Mouse (Mus musculus) midbrain, embryonic 14.5 days (tissue): Measurements from ENCODE around the gene Nbea. TPM values are rescaled to one million over a fixed set of nuclear protein-coding genes. Genes with fewer than 3 reads are reported as not detected.
A peak's percentile ranks its signal among the peaks of the same experiment; 100 is the strongest.

Source experiments
- ATAC-seq: fragments of 200-750 bp; cut with Nextera tagmentation; 2 replicates; pipeline ENCODE4 v1.8.0; 2017; ENCODE audit warnings: moderate number of reproducible peaks, moderate library complexity; ENCODE audit not compliant: low FRiP score, low TSS enrichment
- DNase-seq: peaks from one replicate; pipeline ENCODE4 v3.0.0-alpha.2; 2015
- H3K27ac ChIP-seq: fragments of 300-500 bp; sonication (generic); replicated peaks from 2 replicates; pipeline ENCODE4 v1.5.1; 2014; ENCODE audit warnings: mild to moderate bottlenecking, low read depth, low read length, moderate library complexity
- H3K27me3 ChIP-seq: fragments of 300-500 bp; sonication (generic); 2 replicates; pipeline ENCODE4 v1.6.1; 2014; ENCODE audit warnings: low read length, control low read depth, mixed read lengths; ENCODE audit not compliant: control insufficient read depth, insufficient read depth
- H3K36me3 ChIP-seq: fragments of 300-500 bp; sonication (generic); 2 replicates; pipeline ENCODE4 v1.6.1; 2014; ENCODE audit warnings: low read length, control low read depth; ENCODE audit not compliant: control insufficient read depth, insufficient read depth
- H3K4me1 ChIP-seq: fragments of 300-500 bp; sonication (generic); 2 replicates; pipeline ENCODE4 v1.6.1; 2014; ENCODE audit warnings: mild to moderate bottlenecking, antibody characterized with exemption, low read length, control low read depth; ENCODE audit not compliant: control insufficient read depth, insufficient read depth
- H3K4me2 ChIP-seq: fragments of 300-500 bp; sonication (generic); 2 replicates; pipeline ENCODE4 v1.6.1; 2014; ENCODE audit warnings: mild to moderate bottlenecking, low read length, moderate library complexity
- H3K4me3 ChIP-seq: fragments of 300-500 bp; sonication (generic); replicated peaks from 2 replicates; pipeline ENCODE4 v1.5.1; 2014; ENCODE audit warnings: low read depth, low read length
- H3K9ac ChIP-seq: fragments of 300-500 bp; sonication (generic); replicated peaks from 2 replicates; pipeline ENCODE4 v1.6.1; 2014; ENCODE audit warnings: mild to moderate bottlenecking, low read length, moderate library complexity
- H3K9me3 ChIP-seq: fragments of 300-500 bp; sonication (generic); 2 replicates; pipeline ENCODE4 v1.6.1; 2016; ENCODE audit warnings: low read length, control low read depth, mixed read lengths; ENCODE audit not compliant: control insufficient read depth
- WGBS: fragments of 180-500 bp; shearing (Covaris S2); extraction: QIAGEN DNeasy Blood & Tissue Kit; methylation state at CpG from one replicate; pipeline ENCODE4 v1.1.7; 2014; 5-methylcytosine and 5-hydroxymethylcytosine counted together
- polyA plus RNA-seq: library from polyadenylated mRNA; unstranded; fragments of >200 nt; fragmentation: Nextera tagmentation; extraction: Ambion mirVana; gene quantifications from 2 replicates; pipeline ENCODE4 v1.2.1, GENCODE M21; 2014

The Nbea gene
- polyA plus RNA-seq, 1 experiment from 2014 or later, result 106 TPM

DNA sequence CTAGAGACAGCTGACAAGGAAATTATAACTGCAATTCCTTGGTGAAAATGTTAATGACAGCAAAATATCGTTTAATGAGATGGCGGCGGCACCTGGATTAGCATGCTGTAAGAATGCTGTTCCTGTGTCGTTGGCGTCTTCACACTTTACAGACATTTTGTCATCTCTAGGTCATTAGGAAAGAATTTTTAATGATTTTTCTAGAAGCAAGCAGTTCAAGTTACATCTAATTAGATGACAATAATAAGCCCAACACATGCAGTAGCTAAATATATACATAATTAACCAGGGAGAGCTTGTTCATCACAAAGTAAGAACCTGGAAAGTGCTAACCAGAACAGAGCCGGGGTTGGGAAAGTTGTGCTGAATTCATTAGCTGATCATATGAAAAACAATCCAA, 469.2 kb downstream of the Nbea start:
- DNase-seq, result no peak

DNA sequence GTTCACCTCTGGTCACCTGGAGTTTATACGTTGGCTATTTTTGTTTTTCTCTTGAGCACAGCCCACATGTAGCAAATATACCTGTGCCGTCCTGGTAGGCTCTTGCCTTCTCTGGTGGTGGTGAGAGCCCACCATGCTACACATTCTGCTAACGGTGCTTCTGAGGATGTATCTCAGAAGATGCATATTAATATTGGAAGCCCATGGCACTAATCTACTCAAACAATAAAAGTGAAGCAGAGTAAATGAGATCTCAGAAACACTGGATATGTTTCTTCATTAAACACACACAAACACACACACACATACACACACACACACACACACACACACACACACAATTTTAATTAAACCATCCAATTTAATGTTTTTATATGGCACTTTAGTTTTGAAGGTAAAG, 469.6 kb downstream of the Nbea start:
- 83% methylated on average over 3 of the region's 3 CpGs for WGBS
- no peak for DNase-seq
- Histone ChIP-seq H3K9me3 (no peaks in the 10 kb centered on the region), H3K36me3 (peaks cover 24% of the 10 kb centered on the region), H3K27ac (0 out of 2 replicates have a peak overlapping the region, but pooled peaks have one; percentile 14), H3K4me3 (no peak overlapping the region), H3K4me2 (no peak overlapping the region), H3K4me1 (no peaks in the 10 kb centered on the region), H3K9ac (no peak overlapping the region), H3K27me3 (no peaks in the 10 kb centered on the region)
- ATAC-seq, result no peak

More for the DNA sequence above, 469.2 kb downstream of the Nbea start:
- Histone ChIP-seq H3K4me2 (no peak overlapping the region), H3K27ac (0 out of 2 replicates have a peak overlapping the region, but pooled peaks have one; percentile 14), H3K4me1 (no peaks in the 10 kb centered on the region), H3K4me3 (no peak overlapping the region), H3K36me3 (peaks cover 22% of the 10 kb centered on the region), H3K27me3 (no peaks in the 10 kb centered on the region), H3K9ac (no peak overlapping the region), H3K9me3 (no peaks in the 10 kb centered on the region)
- ATAC-seq, result no peak
- 62% methylated on average over 6 of the region's 6 CpGs for WGBS

DNA sequence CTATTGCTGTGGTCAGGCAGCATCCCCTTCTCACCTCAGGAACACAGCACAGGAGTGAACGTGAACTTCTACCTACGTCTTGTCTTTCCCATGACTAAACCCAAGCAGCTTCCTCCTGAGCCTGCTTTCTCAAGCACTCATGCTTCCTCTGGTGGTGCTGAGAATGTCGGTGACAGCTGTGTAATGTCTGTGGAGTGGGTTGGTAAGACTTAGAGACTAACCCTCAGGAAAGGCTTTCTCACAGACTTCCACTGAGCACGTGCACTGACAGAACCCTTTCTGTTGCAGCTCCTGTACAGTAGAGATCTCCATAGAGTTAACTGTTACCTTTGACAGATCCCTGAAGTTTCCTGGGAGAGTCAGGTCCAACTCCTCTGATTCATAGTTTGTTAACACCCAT, 473.2 kb downstream of the Nbea start:
- H3K9ac ChIP-seq, result no peak overlapping the region
- peaks cover 18% of the 10 kb centered on the region for H3K36me3 ChIP-seq
- no peaks in the 10 kb centered on the region for H3K27me3 ChIP-seq
- ATAC-seq (no peak), DNase-seq (no peak)
- no peak overlapping the region for H3K4me3 ChIP-seq
- no peaks in the 10 kb centered on the region for H3K4me1 ChIP-seq
- 92% methylated on average over 4 of the region's 4 CpGs for WGBS
- H3K4me2 ChIP-seq, result no peak overlapping the region
- no peak overlapping the region for H3K27ac ChIP-seq
- H3K9me3 ChIP-seq, result no peaks in the 10 kb centered on the region

DNA sequence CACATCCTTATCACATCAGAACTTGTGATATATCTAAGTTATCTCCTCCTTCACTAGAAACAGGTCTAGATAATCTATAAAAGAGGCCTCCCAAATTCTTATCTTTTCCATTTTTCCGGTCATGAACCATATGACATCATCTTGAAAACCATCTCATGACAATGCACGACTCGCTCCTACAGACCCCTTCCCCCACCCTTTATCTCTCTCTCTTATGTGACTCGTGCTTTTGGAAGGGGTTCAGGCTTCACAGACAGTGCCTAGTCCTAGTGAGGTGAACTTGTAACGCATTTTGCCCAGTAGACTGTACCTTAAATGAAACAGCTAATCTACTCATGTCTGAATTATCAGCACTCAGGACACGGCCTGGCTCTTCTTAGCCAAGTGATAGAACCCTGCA, 481.9 kb downstream of the Nbea start:
- no peak for ATAC-seq
- Histone ChIP-seq H3K4me3 (no peak overlapping the region), H3K4me2 (no peak overlapping the region), H3K27me3 (no peaks in the 10 kb centered on the region), H3K36me3 (peaks cover 5% of the 10 kb centered on the region; the same call in 1 of the 2 replicates), H3K4me1 (no peaks in the 10 kb centered on the region), H3K9ac (no peak overlapping the region), H3K27ac (no peak overlapping the region), H3K9me3 (no peaks in the 10 kb centered on the region)
- no peak for DNase-seq
- WGBS, result 88% methylated on average over 6 of the region's 6 CpGs

DNA sequence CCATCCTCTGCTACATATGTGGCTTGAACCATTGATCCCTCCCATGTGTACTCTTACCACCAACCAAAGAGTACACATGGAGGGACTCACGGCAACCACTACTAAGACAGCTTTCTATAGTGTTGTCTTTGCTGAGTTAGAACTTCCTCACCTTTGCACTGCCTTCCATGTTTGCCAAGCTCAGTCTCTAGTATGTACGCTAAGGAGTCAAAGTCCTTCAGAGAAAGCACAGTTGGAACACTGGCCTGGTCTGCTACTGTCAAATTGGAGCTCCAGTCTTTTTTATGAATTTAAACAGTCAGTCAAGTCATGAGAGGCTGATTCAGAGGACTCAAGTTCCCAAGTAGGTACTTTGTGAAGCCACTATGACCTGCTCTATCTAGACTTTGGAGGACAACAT, 486.3 kb downstream of the Nbea start:
- Histone ChIP-seq H3K9me3 (no peaks in the 10 kb centered on the region), H3K4me3 (no peak overlapping the region), H3K27ac (no peak overlapping the region), H3K27me3 (no peaks in the 10 kb centered on the region), H3K36me3 (0 out of 2 replicates have a peak, but pooled peaks cover 2% of the 10 kb centered on the region), H3K9ac (no peak overlapping the region), H3K4me2 (no peak overlapping the region), H3K4me1 (no peaks in the 10 kb centered on the region)
- 97% methylated on average over 2 of the region's 2 CpGs for WGBS
- no peak for DNase-seq
- no peak for ATAC-seq

DNA sequence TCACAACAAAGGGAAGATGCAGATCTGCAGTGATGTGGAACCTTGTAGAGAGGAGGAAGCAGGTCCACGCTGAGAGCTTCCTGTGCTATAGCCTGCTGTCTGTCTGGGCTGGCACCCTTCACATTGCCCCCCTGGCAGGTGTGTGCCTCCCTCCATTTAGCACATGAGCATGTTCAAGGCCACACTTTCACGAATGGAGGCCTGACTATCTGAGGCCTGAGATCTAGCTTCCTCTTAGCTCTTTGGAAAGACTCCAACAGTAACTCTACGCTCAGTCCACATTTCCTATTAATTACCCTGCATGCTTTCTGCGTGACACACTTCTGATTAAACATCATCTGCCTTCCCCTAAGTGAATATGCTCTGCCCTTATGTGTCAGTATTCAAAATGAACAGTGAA, 490.4 kb downstream of the Nbea start:
- ATAC-seq (no peak), DNase-seq (no peak)
- Histone ChIP-seq H3K4me1 (peaks cover 2% of the 10 kb centered on the region), H3K36me3 (0 out of 2 replicates have a peak, but pooled peaks cover 2% of the 10 kb centered on the region), H3K9ac (no peak overlapping the region), H3K4me3 (no peak overlapping the region), H3K27ac (0 out of 2 replicates have a peak overlapping the region, but pooled peaks have one; percentile 49), H3K4me2 (no peak overlapping the region), H3K9me3 (no peaks in the 10 kb centered on the region), H3K27me3 (no peaks in the 10 kb centered on the region)
- 68% methylated on average over 4 of the region's 4 CpGs for WGBS

DNA sequence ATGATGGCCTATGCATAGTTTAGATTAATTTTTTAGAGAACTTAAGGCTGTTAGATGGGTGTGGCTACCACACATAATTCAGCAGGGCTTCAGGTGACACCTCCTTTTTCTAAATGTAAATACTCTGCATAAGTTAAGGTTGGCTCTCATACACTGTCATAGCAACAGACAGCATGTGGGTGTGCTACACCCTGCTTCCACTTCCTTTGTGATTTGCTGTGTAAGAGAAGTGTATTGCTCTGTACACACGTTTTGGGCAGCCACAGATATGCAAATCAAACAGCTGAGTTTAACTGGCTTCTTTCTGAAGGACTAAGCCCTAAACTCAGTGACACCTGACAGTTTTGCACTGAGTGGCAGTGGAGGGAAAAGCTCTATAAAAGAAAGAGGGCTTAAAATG, 495.4 kb downstream of the Nbea start:
- H3K9ac ChIP-seq, result no peak overlapping the region
- H3K4me2 ChIP-seq, result no peak overlapping the region
- H3K36me3 ChIP-seq, result no peaks in the 10 kb centered on the region
- H3K4me1 ChIP-seq, result peaks cover 38% of the 10 kb centered on the region
- H3K4me3 ChIP-seq, result no peak overlapping the region
- WGBS, result 8% methylated on average over 1 of the region's 1 CpGs
- ATAC-seq, result no peak
- no peaks in the 10 kb centered on the region for H3K27me3 ChIP-seq
- H3K9me3 ChIP-seq, result no peaks in the 10 kb centered on the region
- DNase-seq, result no peak
- H3K27ac ChIP-seq, result peak overlapping the region; percentile 68

DNA sequence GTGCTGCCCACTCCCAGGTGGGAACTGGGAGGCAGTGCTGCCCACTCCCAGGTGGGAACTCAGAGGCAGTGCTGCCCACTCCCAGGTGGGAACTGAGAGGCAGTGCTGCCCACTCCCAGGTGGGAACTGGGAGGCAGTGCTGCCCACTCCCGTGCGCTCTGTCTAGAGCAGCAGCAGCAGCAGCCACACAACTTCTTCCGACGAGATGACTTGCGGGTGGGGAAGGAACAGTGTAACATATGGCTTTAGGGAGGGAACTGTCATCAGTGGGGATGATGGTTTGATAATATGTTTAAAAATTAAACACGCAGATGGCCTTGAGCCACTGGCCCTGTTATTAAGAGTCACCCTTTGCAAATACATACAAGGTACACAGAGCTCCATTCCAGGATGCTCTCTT, 496.5 kb downstream of the Nbea start:
- H3K4me1 ChIP-seq, result peaks cover 39% of the 10 kb centered on the region
- DNase-seq, result no peak

DNA sequence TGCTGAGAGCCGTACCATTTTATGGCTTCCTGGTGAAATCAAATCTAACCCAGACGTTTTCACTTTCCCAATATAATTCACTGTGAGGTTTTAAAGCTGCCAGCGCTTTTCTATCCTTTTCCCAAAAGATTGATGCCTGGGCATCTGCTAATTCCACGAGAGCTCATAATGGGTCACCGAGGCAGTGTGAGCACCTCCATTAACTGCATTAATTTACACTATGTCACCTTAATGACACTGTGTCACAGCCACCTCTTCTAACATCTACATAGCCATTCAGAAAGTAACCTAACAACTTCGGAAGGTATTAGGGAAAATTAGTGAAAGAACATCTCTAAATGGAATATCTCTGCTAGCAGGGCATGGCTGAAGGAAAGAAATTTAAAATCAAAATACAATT, 497.9 kb downstream of the Nbea start:
- no peak overlapping the region for H3K4me2 ChIP-seq
- H3K36me3 ChIP-seq, result no peaks in the 10 kb centered on the region
- no peak overlapping the region for H3K4me3 ChIP-seq
- ATAC-seq (no peak), DNase-seq (no peak)
- 51% methylated on average over 6 of the region's 6 CpGs for WGBS
- peak overlapping the region; percentile 78 for H3K27ac ChIP-seq
- H3K9me3 ChIP-seq, result no peaks in the 10 kb centered on the region
- H3K4me1 ChIP-seq, result peaks cover 39% of the 10 kb centered on the region
- H3K9ac ChIP-seq, result no peak overlapping the region
- no peaks in the 10 kb centered on the region for H3K27me3 ChIP-seq

More for the DNA sequence above, 496.5 kb downstream of the Nbea start:
- Histone ChIP-seq H3K9me3 (no peaks in the 10 kb centered on the region), H3K27me3 (no peaks in the 10 kb centered on the region), H3K36me3 (no peaks in the 10 kb centered on the region), H3K4me2 (no peak overlapping the region), H3K27ac (peak overlapping the region; percentile 55), H3K9ac (no peak overlapping the region), H3K4me3 (no peak overlapping the region)
- no peak for ATAC-seq
- WGBS, result 60% methylated on average over 6 of the region's 6 CpGs
